Mouse (Mus musculus) CH12.LX (cell line): Measurements from ENCODE around the gene Rnase12. TPM values are rescaled to one million over a fixed set of nuclear protein-coding genes. Genes with fewer than 3 reads are reported as not detected.
A peak's percentile ranks its signal among the peaks of the same experiment; 100 is the strongest.

ENCODE experiments used
- DNase-seq: peaks from one replicate; pipeline ENCODE4 v3.0.0-alpha.2; 2013; ENCODE audit errors: extremely low read depth
- H3K27ac ChIP-seq: 2 replicates; pipeline ENCODE4 v1.5.1; 2012; ENCODE audit warnings: low read depth, mild to moderate bottlenecking, control low read depth, moderate library complexity; ENCODE audit not compliant: insufficient read depth
- H3K27me3 ChIP-seq: replicated peaks from 2 replicates; pipeline ENCODE3; 2012; ENCODE audit warnings: inconsistent platforms
- H3K36me3 ChIP-seq, 2 experiments: replicated peaks in 1 of 2; 2 replicates each; pipeline versions ENCODE3 to v1.6.1; 2012; ENCODE audit warnings: inconsistent platforms in 1 of 2, low read length in 1 of 2, mild to moderate bottlenecking in 1 of 2, mixed read lengths in 1 of 2, moderate library complexity in 1 of 2; ENCODE audit not compliant: control insufficient read depth in 1 of 2, insufficient read depth in 1 of 2
- H3K4me1 ChIP-seq, 2 experiments: 2 replicates each; pipeline ENCODE4 v1.6.1; 2012; ENCODE audit warnings: inconsistent platforms in 1 of 2, moderate library complexity in 1 of 2; ENCODE audit not compliant: insufficient read depth in 2 of 2, control insufficient read depth in 1 of 2
- H3K4me2 ChIP-seq: 2 replicates; pipeline ENCODE4 v1.6.1; 2012; ENCODE audit warnings: low read depth, mild to moderate bottlenecking, control low read depth; ENCODE audit not compliant: poor library complexity, insufficient read depth, severe bottlenecking
- H3K4me3 ChIP-seq, 3 experiments: fragments of 150-350 bp in 1 of 3; sonication (generic) in 1 of 3; replicated peaks in 1 of 3; 2 replicates each; pipeline versions ENCODE3 to v1.5.1; 2011 to 2012; ENCODE audit warnings: low read depth in 2 of 3, low read length in 2 of 3, mild to moderate bottlenecking in 2 of 3, moderate library complexity in 2 of 3, control low read depth in 1 of 3, improper control_type of control experiment in 1 of 3, inconsistent platforms in 1 of 3, mixed read lengths in 1 of 3; ENCODE audit not compliant: poor library complexity in 1 of 3
- H3K79me2 ChIP-seq: replicated peaks from 2 replicates; pipeline ENCODE4 v1.6.1; 2012; ENCODE audit warnings: mild to moderate bottlenecking, moderate library complexity; ENCODE audit not compliant: control insufficient read depth, poor library complexity, insufficient read depth, severe bottlenecking; ENCODE audit errors: extremely low read depth
- H3K9ac ChIP-seq: 2 replicates; pipeline ENCODE4 v1.6.1; 2012; ENCODE audit warnings: low read depth, mild to moderate bottlenecking, control low read depth, moderate library complexity; ENCODE audit not compliant: insufficient read depth
- H3K9me3 ChIP-seq: replicated peaks from 2 replicates; pipeline ENCODE3; 2012; ENCODE audit warnings: low read length, inconsistent platforms, mixed read lengths
- BHLHE40 ChIP-seq: IDR thresholded peaks from 2 replicates; pipeline ENCODE4 v1.6.1; 2011; ENCODE audit warnings: mild to moderate bottlenecking, low read depth, low read length, improper control_type of control experiment
- CHD1 ChIP-seq: IDR thresholded peaks from 2 replicates; pipeline ENCODE4 v1.6.1; 2012; ENCODE audit warnings: low read depth, low read length, improper control_type of control experiment, inconsistent platforms
- E2F4 ChIP-seq: IDR thresholded peaks from 2 replicates; pipeline ENCODE4 v1.6.1; 2011; ENCODE audit warnings: low read depth, low read length, improper control_type of control experiment; ENCODE audit not compliant: insufficient replicate concordance
- ELF1 ChIP-seq: IDR thresholded peaks from 2 replicates; pipeline ENCODE4 v1.6.1; 2014; ENCODE audit warnings: low read depth, mild to moderate bottlenecking, inconsistent platforms, low read length, improper control_type of control experiment
- EP300 ChIP-seq: IDR thresholded peaks from 2 replicates; pipeline ENCODE4 v1.6.1; 2011; ENCODE audit warnings: low read length, improper control_type of control experiment
- ETS1 ChIP-seq: conservative IDR thresholded peaks from 2 replicates; pipeline ENCODE4 v1.6.1; 2012; ENCODE audit warnings: low read depth, mild to moderate bottlenecking, inconsistent platforms, low read length, improper control_type of control experiment, moderate library complexity
- GABPA ChIP-seq: IDR thresholded peaks from 2 replicates; pipeline ENCODE4 v1.6.1; 2012; ENCODE audit warnings: low read depth, low read length, improper control_type of control experiment, inconsistent platforms; ENCODE audit not compliant: insufficient replicate concordance
- HCFC1 ChIP-seq: IDR thresholded peaks from 2 replicates; pipeline ENCODE4 v1.6.1; 2012; ENCODE audit warnings: low read depth, mild to moderate bottlenecking, inconsistent platforms, low read length, improper control_type of control experiment
- JUN ChIP-seq: IDR thresholded peaks from 2 replicates; pipeline ENCODE4 v1.6.1; 2011; ENCODE audit warnings: low read depth, mild to moderate bottlenecking, low read length, improper control_type of control experiment, moderate library complexity; ENCODE audit not compliant: insufficient read depth
- MAFK ChIP-seq: IDR thresholded peaks from 2 replicates; pipeline ENCODE4 v1.6.1; 2011; ENCODE audit warnings: low read length, improper control_type of control experiment; ENCODE audit not compliant: insufficient replicate concordance
- MAX ChIP-seq: IDR thresholded peaks from 2 replicates; pipeline ENCODE4 v1.6.1; 2011; ENCODE audit warnings: low read length, improper control_type of control experiment
- MAZ ChIP-seq: IDR thresholded peaks from 2 replicates; pipeline ENCODE4 v1.6.1; 2012; ENCODE audit warnings: low read depth, mild to moderate bottlenecking, inconsistent platforms, low read length, improper control_type of control experiment, moderate library complexity
- MXI1 ChIP-seq: IDR thresholded peaks from 2 replicates; pipeline ENCODE4 v1.6.1; 2011; ENCODE audit warnings: mild to moderate bottlenecking, low read depth, low read length, improper control_type of control experiment
- MYC ChIP-seq: IDR thresholded peaks from 2 replicates; pipeline ENCODE4 v1.6.1; 2011; ENCODE audit warnings: low read depth, mild to moderate bottlenecking, improper control_type of control experiment, low read length
- NELFE ChIP-seq: IDR thresholded peaks from 2 replicates; pipeline ENCODE4 v1.6.1; 2011; ENCODE audit warnings: low read depth, low read length, improper control_type of control experiment
- PAX5 ChIP-seq: IDR thresholded peaks from 2 replicates; pipeline ENCODE4 v1.6.1; 2012; ENCODE audit warnings: low read length, inconsistent platforms, mixed read lengths
- POLR2A ChIP-seq: IDR thresholded peaks from 2 replicates; pipeline ENCODE4 v1.6.1; 2011; ENCODE audit warnings: low read depth, mild to moderate bottlenecking, improper control_type of control experiment, low read length
- RCOR1 ChIP-seq: conservative IDR thresholded peaks from 2 replicates; pipeline ENCODE4 v1.6.1; 2012; ENCODE audit warnings: low read depth, mild to moderate bottlenecking, inconsistent platforms, low read length, improper control_type of control experiment
- SMC3 ChIP-seq: IDR thresholded peaks from 2 replicates; pipeline ENCODE4 v1.6.1; 2011; ENCODE audit warnings: low read depth, low read length, improper control_type of control experiment
- TBP ChIP-seq: conservative IDR thresholded peaks from 2 replicates; pipeline ENCODE4 v1.6.1; 2011; ENCODE audit warnings: low read depth, low read length, improper control_type of control experiment
- TCF12 ChIP-seq: IDR thresholded peaks from 2 replicates; pipeline ENCODE4 v1.6.1; 2014; ENCODE audit warnings: low read depth, mild to moderate bottlenecking, inconsistent platforms, low read length, improper control_type of control experiment
- UBTF ChIP-seq: IDR thresholded peaks from 2 replicates; pipeline ENCODE4 v1.6.1; 2012; ENCODE audit warnings: low read depth, mild to moderate bottlenecking, inconsistent platforms, low read length, improper control_type of control experiment, moderate library complexity
- USF2 ChIP-seq: conservative IDR thresholded peaks from 2 replicates; pipeline ENCODE4 v1.6.1; 2011; ENCODE audit warnings: low read depth, low read length, improper control_type of control experiment
- ZKSCAN1 ChIP-seq: IDR thresholded peaks from 2 replicates; pipeline ENCODE4 v1.6.1; 2012; ENCODE audit warnings: low read depth, inconsistent platforms, low read length, improper control_type of control experiment, borderline replicate concordance
- ZNF384 ChIP-seq: IDR thresholded peaks from 2 replicates; pipeline ENCODE4 v1.6.1; 2012; ENCODE audit warnings: low read depth, low read length, improper control_type of control experiment, inconsistent platforms
- dilution Hi-C: fragments of 300-500 bp; cut with MboI; formaldehyde crosslinking; loops from 2 replicates; pipeline ENCODE4 v1.14.3; 2020; ENCODE audit warnings: low sequenced_read_pairs; ENCODE audit not compliant: extremely low pct_unique_long_range_greater_than_20kb, extremely low pct_ligation_motif_present
- in situ Hi-C: fragments of 300-500 bp; cut with MboI; formaldehyde crosslinking; loops from 3 replicates; pipeline ENCODE4 v1.14.3; 2019; ENCODE audit warnings: low sequenced_read_pairs, low pct_ligation_motif_present, low pct_unique_long_range_greater_than_20kb, mixed read lengths
- polyA plus RNA-seq: library from polyadenylated mRNA; unstranded; fragments of >175 nt; gene quantifications from 2 replicates; pipeline ENCODE4 v1.2.1, GENCODE M21; 2012; ENCODE audit warnings: low read depth; ENCODE audit not compliant: insufficient read length
- total RNA-seq, 2 experiments: library from RNA; depleted of rRNA; stranded (reverse); fragments of 300-350 nt in 1 of 2; fragments of >200 nt in 1 of 2; gene quantifications; 2 replicates each; pipeline ENCODE4 v1.2.3; 2012 to 2014

Gene Rnase12
- total and polyA plus RNA-seq, 3 experiments = 0.38 TPM; not detected in 2

- H3K9ac ChIP-seq = no peak overlapping the region
- TF ChIP-seq MYC = no peak
- no peak for TF ChIP-seq UBTF
- no peak for TF ChIP-seq PAX5
- TF ChIP-seq ZKSCAN1 = no peak
- no peak for TF ChIP-seq TBP
- TF ChIP-seq RCOR1 = no peak
- TF ChIP-seq MXI1 = no peak
- no peak for TF ChIP-seq NELFE
- TF ChIP-seq MAX = no peak
- no peak for TF ChIP-seq POLR2A
- H3K4me2 ChIP-seq = no peak overlapping the region
- no peaks in the 10 kb centered on the region for H3K36me3 ChIP-seq
- no peaks in the 10 kb centered on the region for H3K9me3 ChIP-seq
- in situ Hi-C loops (loop anchor here (10.0 kb wide), 1 partner anchor 69 kb away; no protein-coding TSS in a partner anchor), dilution Hi-C loops (no loop called here)
- H3K79me2 ChIP-seq = no peaks in the 10 kb centered on the region
- no peak for DNase-seq
- H3K4me1 ChIP-seq = peaks cover 6 to 35% of the 10 kb centered on the region in 2 experiments; a peak in 3 of 4 replicates
- H3K27me3 ChIP-seq = no peaks in the 10 kb centered on the region
- H3K27ac ChIP-seq = no peak overlapping the region
- H3K4me3 ChIP-seq = no peak overlapping the region
These were observed 36.8 kb upstream of the Rnase12 start for GRCm38 (mm10) chr14:51094096-51094875.

DNA sequence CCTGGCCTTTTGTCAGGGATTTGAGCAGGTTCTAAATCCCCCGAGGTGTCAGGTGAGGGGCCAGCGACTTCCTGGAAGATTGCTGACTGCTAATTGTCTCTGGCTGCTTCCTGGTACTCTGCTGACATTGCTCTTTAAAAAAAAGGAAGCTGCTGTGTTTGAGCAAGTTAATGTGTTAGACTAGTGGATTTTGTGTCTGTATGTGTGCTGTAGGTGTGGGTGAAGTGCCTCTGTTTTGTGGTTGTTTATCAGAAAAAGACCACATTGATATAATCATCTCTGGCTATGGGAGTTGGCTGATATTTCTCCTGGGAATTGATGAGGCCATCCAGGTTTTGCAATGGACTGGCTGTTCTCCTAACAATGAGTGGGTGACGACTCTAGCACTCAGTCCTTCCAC, 36.0 kb upstream of the Rnase12 start:
- TF ChIP-seq ZKSCAN1 (no peak), POLR2A (no peak), NELFE (no peak), ETS1 (no peak), ZNF384 (peak; percentile 75), BHLHE40 (peak; percentile 35; the same call in 1 of the 2 replicates), USF2 (no peak), RCOR1 (no peak), MAFK (peak; percentile 80; the same call in 1 of the 2 replicates), HCFC1 (no peak), E2F4 (no peak), ELF1 (peak; percentile 81), JUN (no peak), MAZ (no peak), CHD1 (no peak), TCF12 (no peak), EP300 (no peak), GABPA (no peak), SMC3 (no peak)
- Histone ChIP-seq H3K4me2 (peak overlapping the region; percentile 29; the same call in 1 of the 2 replicates), H3K36me3 (no peaks in the 10 kb centered on the region), H3K27ac (no peak overlapping the region), H3K4me1 (peaks cover 4 to 35% of the 10 kb centered on the region in 2 experiments; a peak in 3 of 4 replicates), H3K9me3 (no peaks in the 10 kb centered on the region), H3K4me3 (no peak overlapping the region), H3K79me2 (no peaks in the 10 kb centered on the region), H3K9ac (no peak overlapping the region), H3K27me3 (no peaks in the 10 kb centered on the region)
- in situ Hi-C loops (loop anchor here (10.0 kb wide), 1 partner anchor 69 kb away; no protein-coding TSS in a partner anchor), dilution Hi-C loops (no loop called here)
- peak; percentile 55 for DNase-seq
